Mouse (Mus musculus) stomach, embryonic 16.5 days (tissue): ENCODE data around the gene Lpp. TPM values are rescaled to one million over a fixed set of nuclear protein-coding genes. Genes with fewer than 3 reads are reported as not detected.

Source experiments
- ATAC-seq: fragments of 200-750 bp; cut with Nextera tagmentation; 2 replicates; pipeline ENCODE4 v1.8.0; 2017; ENCODE audit warnings: moderate number of reproducible peaks, moderate TSS enrichment; ENCODE audit not compliant: insufficient read depth, low FRiP score
- H3K27ac ChIP-seq: fragments of 300-500 bp; sonication (generic); 2 replicates; pipeline ENCODE4 v1.5.1; 2014; ENCODE audit warnings: low read length
- H3K27me3 ChIP-seq: fragments of 300-500 bp; sonication (generic); 2 replicates; pipeline ENCODE4 v1.6.1; 2014; ENCODE audit warnings: low read length, control low read depth, mixed read lengths; ENCODE audit not compliant: control insufficient read depth, insufficient read depth
- H3K36me3 ChIP-seq: fragments of 300-500 bp; sonication (generic); 2 replicates; pipeline ENCODE4 v1.6.1; 2014; ENCODE audit warnings: low read length; ENCODE audit not compliant: control insufficient read depth, insufficient read depth
- H3K4me1 ChIP-seq: fragments of 300-500 bp; sonication (generic); 2 replicates; pipeline ENCODE4 v1.6.1; 2014; ENCODE audit warnings: low read length, control low read depth, mixed read lengths; ENCODE audit not compliant: control insufficient read depth, insufficient read depth
- H3K4me2 ChIP-seq: fragments of 300-500 bp; sonication (generic); 2 replicates; pipeline ENCODE4 v1.6.1; 2014; ENCODE audit warnings: low read depth, low read length, mixed read lengths
- H3K4me3 ChIP-seq: fragments of 300-500 bp; sonication (generic); replicated peaks from 2 replicates; pipeline ENCODE4 v1.5.1; 2014; ENCODE audit warnings: mild to moderate bottlenecking, low read length
- H3K9ac ChIP-seq: fragments of 300-500 bp; sonication (generic); 2 replicates; pipeline ENCODE4 v1.6.1; 2014; ENCODE audit warnings: low read length
- H3K9me3 ChIP-seq: fragments of 300-500 bp; sonication (generic); replicated peaks from 2 replicates; pipeline ENCODE4 v1.6.1; 2016; ENCODE audit warnings: low read length, control low read depth; ENCODE audit not compliant: control insufficient read depth
- WGBS: fragments of 180-500 bp; shearing (Covaris S2); extraction: QIAGEN DNeasy Blood & Tissue Kit; methylation state at CpG from one replicate; pipeline ENCODE4 v1.1.7; 2014; 5-methylcytosine and 5-hydroxymethylcytosine counted together
- polyA plus RNA-seq: library from polyadenylated mRNA; unstranded; fragments of >200 nt; fragmentation: Nextera tagmentation; extraction: Ambion mirVana; gene quantifications from 2 replicates; pipeline ENCODE4 v1.2.1, GENCODE M21; 2015

Gene Lpp
- polyA plus RNA-seq, 1 experiment from 2014 or later = 79.4 TPM

- WGBS = 82% methylated on average over 5 of the region's 5 CpGs
- Histone ChIP-seq H3K4me2 (no peak overlapping the region), H3K27ac (no peak overlapping the region), H3K27me3 (no peaks in the 10 kb centered on the region), H3K4me1 (no peaks in the 10 kb centered on the region), H3K4me3 (no peak overlapping the region), H3K9me3 (no peaks in the 10 kb centered on the region), H3K36me3 (no peaks in the 10 kb centered on the region), H3K9ac (no peak overlapping the region)
- no peak for ATAC-seq
Measured at GRCm38 (mm10) chr16:24836550-24836949, 443.2 kb downstream of the Lpp start.

GRCm38 (mm10) chr16:24839018-24839417 is 445.7 kb downstream of the Lpp start:
- ATAC-seq = no peak
- no peaks in the 10 kb centered on the region for H3K9me3 ChIP-seq
- WGBS = 95% methylated on average over 1 of the region's 1 CpGs
- H3K27me3 ChIP-seq = no peaks in the 10 kb centered on the region
- no peak overlapping the region for H3K4me2 ChIP-seq
- H3K4me3 ChIP-seq = no peak overlapping the region
- no peak overlapping the region for H3K27ac ChIP-seq
- peaks cover 2% of the 10 kb centered on the region; the same call in 1 of the 2 replicates for H3K4me1 ChIP-seq
- H3K36me3 ChIP-seq = no peaks in the 10 kb centered on the region
- no peak overlapping the region for H3K9ac ChIP-seq

- Histone ChIP-seq H3K27ac (no peak overlapping the region), H3K36me3 (no peaks in the 10 kb centered on the region), H3K27me3 (no peaks in the 10 kb centered on the region), H3K9me3 (no peaks in the 10 kb centered on the region), H3K4me2 (no peak overlapping the region), H3K4me3 (no peak overlapping the region), H3K4me1 (peaks cover 4% of the 10 kb centered on the region; the same call in 1 of the 2 replicates), H3K9ac (no peak overlapping the region)
- ATAC-seq = no peak
- 85% methylated on average over 5 of the region's 5 CpGs for WGBS
Measured at GRCm38 (mm10) chr16:24840073-24840472, 446.8 kb downstream of the Lpp start.

- Histone ChIP-seq H3K4me2 (no peak overlapping the region), H3K9me3 (no peaks in the 10 kb centered on the region), H3K4me1 (peaks cover 5% of the 10 kb centered on the region; the same call in 1 of the 2 replicates), H3K27me3 (no peaks in the 10 kb centered on the region), H3K36me3 (no peaks in the 10 kb centered on the region), H3K4me3 (no peak overlapping the region), H3K27ac (no peak overlapping the region), H3K9ac (no peak overlapping the region)
- peak; percentile 37; the same call in 1 of the 2 replicates for ATAC-seq
- 71% methylated on average over 1 of the region's 1 CpGs for WGBS
Measured at GRCm38 (mm10) chr16:24846141-24846540, 452.8 kb downstream of the Lpp start.

GRCm38 (mm10) chr16:24859509-24860140 is 466.3 kb downstream of the Lpp start:
- no peaks in the 10 kb centered on the region for H3K9me3 ChIP-seq
- H3K27me3 ChIP-seq = no peaks in the 10 kb centered on the region
- no peaks in the 10 kb centered on the region for H3K36me3 ChIP-seq
- no peak overlapping the region for H3K4me3 ChIP-seq
- no peaks in the 10 kb centered on the region for H3K4me1 ChIP-seq
- 73% methylated on average over 9 of the region's 9 CpGs for WGBS
- H3K9ac ChIP-seq = no peak overlapping the region
- no peak overlapping the region for H3K27ac ChIP-seq
- no peak overlapping the region for H3K4me2 ChIP-seq
- no peak for ATAC-seq

- no peaks in the 10 kb centered on the region for H3K36me3 ChIP-seq
- H3K9me3 ChIP-seq = no peaks in the 10 kb centered on the region
- ATAC-seq = no peak
- no peak overlapping the region for H3K9ac ChIP-seq
- no peak overlapping the region for H3K4me2 ChIP-seq
- WGBS = 76% methylated on average over 7 of the region's 7 CpGs
- no peak overlapping the region for H3K27ac ChIP-seq
- no peak overlapping the region for H3K4me3 ChIP-seq
- no peaks in the 10 kb centered on the region for H3K27me3 ChIP-seq
- no peaks in the 10 kb centered on the region for H3K4me1 ChIP-seq
Measured at GRCm38 (mm10) chr16:24860445-24860844, 467.1 kb downstream of the Lpp start.

GRCm38 (mm10) chr16:24861374-24861773 is 468.1 kb downstream of the Lpp start:
- Histone ChIP-seq H3K9ac (no peak overlapping the region), H3K27ac (no peak overlapping the region), H3K27me3 (no peaks in the 10 kb centered on the region), H3K36me3 (no peaks in the 10 kb centered on the region), H3K9me3 (no peaks in the 10 kb centered on the region), H3K4me1 (no peaks in the 10 kb centered on the region), H3K4me3 (no peak overlapping the region), H3K4me2 (no peak overlapping the region)
- WGBS = 88% methylated on average over 5 of the region's 5 CpGs
- ATAC-seq = no peak

GRCm38 (mm10) chr16:24874235-24874634 is 480.9 kb downstream of the Lpp start:
- 39% methylated on average over 4 of the region's 4 CpGs for WGBS
- Histone ChIP-seq H3K4me1 (peaks cover 3% of the 10 kb centered on the region; the same call in 1 of the 2 replicates), H3K9ac (no peak overlapping the region), H3K4me2 (no peak overlapping the region), H3K27ac (no peak overlapping the region), H3K27me3 (no peaks in the 10 kb centered on the region), H3K36me3 (peaks cover 5% of the 10 kb centered on the region), H3K9me3 (peaks cover 4% of the 10 kb centered on the region), H3K4me3 (no peak overlapping the region)
- ATAC-seq = peak; percentile 37; the same call in 1 of the 2 replicates

- no peak overlapping the region for H3K9ac ChIP-seq
- H3K9me3 ChIP-seq = peaks cover 4% of the 10 kb centered on the region
- no peak overlapping the region for H3K4me3 ChIP-seq
- no peak for ATAC-seq
- no peak overlapping the region for H3K27ac ChIP-seq
- H3K36me3 ChIP-seq = peaks cover 5% of the 10 kb centered on the region
- H3K27me3 ChIP-seq = no peaks in the 10 kb centered on the region
- WGBS = 88% methylated on average over 1 of the region's 1 CpGs
- H3K4me1 ChIP-seq = peaks cover 3% of the 10 kb centered on the region; the same call in 1 of the 2 replicates
- no peak overlapping the region for H3K4me2 ChIP-seq
Measured at GRCm38 (mm10) chr16:24875661-24876060, 482.4 kb downstream of the Lpp start.
